Mouse (Mus musculus): ENCODE measurements around the gene Lix1. TPM values are rescaled to one million over a fixed set of nuclear protein-coding genes. Genes with fewer than 3 reads are reported as not detected.

The Lix1 gene
- polyA plus RNA-seq, 1 experiment: 0.12 TPM

DNA sequence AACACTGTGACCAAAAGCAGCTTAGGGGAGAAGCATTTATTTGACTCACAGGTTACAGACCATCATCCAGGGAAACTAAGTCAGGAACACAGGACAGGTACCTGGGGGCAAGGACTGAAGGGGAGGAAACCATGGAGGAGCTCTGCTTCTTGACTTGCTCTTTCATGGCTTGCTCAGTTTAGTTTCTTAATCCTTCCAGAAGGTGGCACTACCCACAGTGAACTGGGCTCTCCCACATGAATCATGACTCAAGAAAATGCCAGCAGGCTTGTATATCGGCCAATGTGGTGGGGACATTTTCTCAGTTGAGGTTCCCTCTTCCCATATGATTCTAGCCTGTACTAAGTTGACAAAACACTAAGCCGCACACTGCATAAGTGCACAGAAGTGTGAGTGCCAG is 16.4 kb upstream of the Lix1 start:
- WGBS: 84% methylated on average over 2 of the region's 2 CpGs
- H3K4me3 ChIP-seq (ENCODE audit: extremely low read depth, insufficient read depth, insufficient read length): no peak overlapping the region
- DNase-seq (ENCODE audit: low read depth in 1 of 2, low spot score in 2 of 2): no peak
- H3K36me3 ChIP-seq (ENCODE audit: control insufficient read depth, insufficient read depth, low read length): peaks cover 30% of the 10 kb centered on the region
- no peaks in the 10 kb centered on the region for H3K27me3 ChIP-seq (ENCODE audit: control insufficient read depth, insufficient read depth, low read length)
- no peak overlapping the region for H3K27ac ChIP-seq (ENCODE audit: insufficient read depth, low read length)
- no peak for TF ChIP-seq CTCF (IDR thresholded peaks at IDR 0.05; ENCODE audit: extremely low read depth, insufficient read depth, insufficient read length, insufficient replicate concordance)
- no peak for TF ChIP-seq POLR2A (IDR thresholded peaks at IDR 0.05; ENCODE audit: low read depth, low read length)
- H3K4me1 ChIP-seq (ENCODE audit: control insufficient read depth, insufficient read depth, insufficient read length): no peaks in the 10 kb centered on the region

GRCm38 (mm10) chr17:17391823-17392222 is 10.6 kb upstream of the Lix1 start:
- no peak overlapping the region for H3K27ac ChIP-seq (ENCODE audit: insufficient read depth, low read length)
- peaks cover 24% of the 10 kb centered on the region for H3K36me3 ChIP-seq (ENCODE audit: control insufficient read depth, insufficient read depth, low read length)
- WGBS: 67% methylated on average over 4 of the region's 4 CpGs
- no peak for TF ChIP-seq POLR2A (IDR thresholded peaks at IDR 0.05; ENCODE audit: low read depth, low read length)
- TF ChIP-seq CTCF (IDR thresholded peaks at IDR 0.05; ENCODE audit: extremely low read depth, insufficient read depth, insufficient read length, insufficient replicate concordance): no peak
- no peak overlapping the region for H3K4me3 ChIP-seq (ENCODE audit: extremely low read depth, insufficient read depth, insufficient read length)
- H3K27me3 ChIP-seq (ENCODE audit: control insufficient read depth, insufficient read depth, low read length): no peaks in the 10 kb centered on the region
- no peaks in the 10 kb centered on the region for H3K4me1 ChIP-seq (ENCODE audit: control insufficient read depth, insufficient read depth, insufficient read length)
- DNase-seq (ENCODE audit: low read depth in 1 of 2, low spot score in 2 of 2): no peak

DNA sequence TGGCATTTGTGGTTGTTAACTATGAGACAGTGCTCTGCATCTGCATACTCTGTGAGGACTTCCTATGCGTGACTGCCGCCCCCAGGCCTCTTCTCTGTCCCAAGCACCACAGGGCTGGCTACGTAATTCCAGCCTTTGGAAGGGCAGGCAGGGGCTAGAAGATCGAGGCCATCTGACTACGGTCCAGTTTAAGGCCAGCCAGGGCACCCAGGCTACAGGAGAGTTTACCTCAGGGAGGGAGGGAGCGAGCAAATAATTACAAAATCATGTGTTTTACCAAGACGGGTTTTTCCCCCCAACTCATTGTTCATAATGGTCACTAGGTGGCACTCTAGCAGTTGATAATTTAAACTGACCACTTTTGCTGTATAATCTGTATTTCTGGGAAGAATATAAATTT is 9.6 kb upstream of the Lix1 start:
- no peaks in the 10 kb centered on the region for H3K27me3 ChIP-seq (ENCODE audit: control insufficient read depth, insufficient read depth, low read length)
- H3K36me3 ChIP-seq (ENCODE audit: control insufficient read depth, insufficient read depth, low read length): peaks cover 19% of the 10 kb centered on the region
- H3K4me1 ChIP-seq (ENCODE audit: control insufficient read depth, insufficient read depth, insufficient read length): no peaks in the 10 kb centered on the region
- H3K4me3 ChIP-seq (ENCODE audit: extremely low read depth, insufficient read depth, insufficient read length): no peak overlapping the region
- TF ChIP-seq CTCF (IDR thresholded peaks at IDR 0.05; ENCODE audit: extremely low read depth, insufficient read depth, insufficient read length, insufficient replicate concordance): no peak
- TF ChIP-seq POLR2A (IDR thresholded peaks at IDR 0.05; ENCODE audit: low read depth, low read length): no peak
- WGBS: 76% methylated on average over 7 of the region's 7 CpGs
- DNase-seq (ENCODE audit: low read depth in 1 of 2, low spot score in 2 of 2): no peak
- H3K27ac ChIP-seq (ENCODE audit: insufficient read depth, low read length): peak overlapping the region; percentile 16

GRCm38 (mm10) chr17:17393300-17393699 is 9.2 kb upstream of the Lix1 start:
- TF ChIP-seq POLR2A (IDR thresholded peaks at IDR 0.05; ENCODE audit: low read depth, low read length) (no peak), CTCF (IDR thresholded peaks at IDR 0.05; ENCODE audit: extremely low read depth, insufficient read depth, insufficient read length, insufficient replicate concordance) (no peak)
- Histone ChIP-seq H3K27me3 (ENCODE audit: control insufficient read depth, insufficient read depth, low read length) (no peaks in the 10 kb centered on the region), H3K4me3 (ENCODE audit: extremely low read depth, insufficient read depth, insufficient read length) (no peak overlapping the region), H3K4me1 (ENCODE audit: control insufficient read depth, insufficient read depth, insufficient read length) (no peaks in the 10 kb centered on the region), H3K27ac (ENCODE audit: insufficient read depth, low read length) (no peak overlapping the region), H3K36me3 (ENCODE audit: control insufficient read depth, insufficient read depth, low read length) (peaks cover 19% of the 10 kb centered on the region)
- DNase-seq (ENCODE audit: low read depth in 1 of 2, low spot score in 2 of 2): no peak
- 92% methylated on average over 6 of the region's 6 CpGs for WGBS

DNA sequence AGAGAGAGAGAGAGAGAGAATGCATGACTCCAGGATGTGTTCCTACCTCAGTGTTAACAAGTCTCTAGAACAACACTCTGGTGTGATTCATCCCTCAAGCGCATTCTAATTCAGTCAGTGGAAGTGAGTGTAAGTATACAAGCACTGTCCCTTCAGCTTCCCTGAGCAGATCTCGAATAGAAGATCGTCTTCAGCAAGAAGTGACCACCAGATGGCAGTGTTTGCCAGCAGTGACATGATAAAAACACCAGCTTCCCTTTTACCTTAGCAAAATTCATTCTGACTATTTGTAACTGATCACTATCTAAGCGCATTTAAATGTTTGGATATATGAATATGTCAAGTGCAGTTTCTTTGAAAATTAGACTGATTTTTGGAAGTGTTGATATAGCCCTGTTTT is 8.1 kb upstream of the Lix1 start:
- TF ChIP-seq CTCF (IDR thresholded peaks at IDR 0.05; ENCODE audit: extremely low read depth, insufficient read depth, insufficient read length, insufficient replicate concordance) (peak; percentile 51; the same call in 1 of the 2 replicates), POLR2A (IDR thresholded peaks at IDR 0.05; ENCODE audit: low read depth, low read length) (no peak)
- no peak overlapping the region for H3K27ac ChIP-seq (ENCODE audit: insufficient read depth, low read length)

DNA sequence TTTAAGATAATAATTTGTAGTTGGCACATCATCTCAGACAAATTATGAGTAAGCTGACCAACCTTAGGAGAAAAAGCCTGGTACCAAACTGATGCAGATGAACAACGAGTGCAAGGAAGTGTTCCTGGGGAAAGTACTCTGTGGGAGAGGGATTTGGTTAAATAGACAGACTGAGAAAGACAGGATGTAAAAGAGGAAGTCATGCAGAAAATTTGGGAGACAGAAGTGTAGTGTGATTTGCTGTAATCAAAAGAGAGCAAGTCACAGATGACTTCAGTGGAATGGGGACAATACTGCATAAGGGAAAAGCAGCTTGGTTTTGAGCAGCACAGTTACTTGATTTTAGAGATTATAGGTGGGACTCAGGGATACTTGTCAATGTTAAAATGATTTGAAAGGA is 5.6 kb upstream of the Lix1 start:
- no peaks in the 10 kb centered on the region for H3K4me1 ChIP-seq (ENCODE audit: control insufficient read depth, insufficient read depth, insufficient read length)
- no peak overlapping the region for H3K4me3 ChIP-seq (ENCODE audit: extremely low read depth, insufficient read depth, insufficient read length)
- 62% methylated on average over 1 of the region's 1 CpGs for WGBS
- peaks cover 4% of the 10 kb centered on the region for H3K36me3 ChIP-seq (ENCODE audit: control insufficient read depth, insufficient read depth, low read length)
- DNase-seq (ENCODE audit: low read depth in 1 of 2, low spot score in 2 of 2): no peak
- no peak for TF ChIP-seq POLR2A (IDR thresholded peaks at IDR 0.05; ENCODE audit: low read depth, low read length)
- no peak for TF ChIP-seq CTCF (IDR thresholded peaks at IDR 0.05; ENCODE audit: extremely low read depth, insufficient read depth, insufficient read length, insufficient replicate concordance)
- no peaks in the 10 kb centered on the region for H3K27me3 ChIP-seq (ENCODE audit: control insufficient read depth, insufficient read depth, low read length)
- no peak overlapping the region for H3K27ac ChIP-seq (ENCODE audit: insufficient read depth, low read length)

More for the DNA sequence above, 8.1 kb upstream of the Lix1 start:
- Histone ChIP-seq H3K36me3 (ENCODE audit: control insufficient read depth, insufficient read depth, low read length) (peaks cover 15% of the 10 kb centered on the region), H3K4me1 (ENCODE audit: control insufficient read depth, insufficient read depth, insufficient read length) (no peaks in the 10 kb centered on the region), H3K4me3 (ENCODE audit: extremely low read depth, insufficient read depth, insufficient read length) (no peak overlapping the region), H3K27me3 (ENCODE audit: control insufficient read depth, insufficient read depth, low read length) (no peaks in the 10 kb centered on the region)
- peak; percentile 60 to 76 for DNase-seq (ENCODE audit: low read depth in 1 of 2, low spot score in 2 of 2)
- 35% methylated on average over 4 of the region's 4 CpGs for WGBS

DNA sequence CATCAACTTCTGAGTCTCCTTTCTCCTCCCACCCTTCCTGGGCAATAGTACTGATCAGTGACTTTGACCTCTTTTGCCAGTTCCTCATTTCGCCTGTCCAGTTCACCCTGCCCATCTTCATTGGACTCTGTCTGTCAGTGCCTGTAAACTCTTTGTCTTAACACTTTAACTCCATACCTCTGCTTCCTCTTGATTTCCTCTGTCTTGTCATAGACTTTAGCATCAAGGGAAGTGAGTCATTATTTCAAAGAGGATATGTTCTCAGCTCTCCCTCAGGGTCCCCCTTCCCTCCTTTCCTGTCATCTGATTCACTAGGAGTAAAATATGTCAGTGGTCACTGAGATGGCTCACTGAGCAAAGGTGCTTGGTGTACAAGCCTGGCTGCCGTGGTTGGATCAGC is 3.8 kb upstream of the Lix1 start:
- H3K36me3 ChIP-seq (ENCODE audit: control insufficient read depth, insufficient read depth, low read length): peaks cover 2% of the 10 kb centered on the region; the same call in 1 of the 2 replicates
- whole genome bisulfite sequencing: 42% methylated on average over 2 of the region's 2 CpGs
- TF ChIP-seq POLR2A (IDR thresholded peaks at IDR 0.05; ENCODE audit: low read depth, low read length) (no peak), CTCF (IDR thresholded peaks at IDR 0.05; ENCODE audit: extremely low read depth, insufficient read depth, insufficient read length, insufficient replicate concordance) (no peak)
- H3K4me3 ChIP-seq (ENCODE audit: extremely low read depth, insufficient read depth, insufficient read length): no peak overlapping the region
- no peak for DNase-seq (ENCODE audit: low read depth in 1 of 2, low spot score in 2 of 2)
- H3K4me1 ChIP-seq (ENCODE audit: control insufficient read depth, insufficient read depth, insufficient read length): no peaks in the 10 kb centered on the region
- H3K27ac ChIP-seq (ENCODE audit: insufficient read depth, low read length): no peak overlapping the region
- H3K27me3 ChIP-seq (ENCODE audit: control insufficient read depth, insufficient read depth, low read length): no peaks in the 10 kb centered on the region
